Mouse (Mus musculus): ENCODE results near the gene Mutyh.

The Mutyh gene

DNA sequence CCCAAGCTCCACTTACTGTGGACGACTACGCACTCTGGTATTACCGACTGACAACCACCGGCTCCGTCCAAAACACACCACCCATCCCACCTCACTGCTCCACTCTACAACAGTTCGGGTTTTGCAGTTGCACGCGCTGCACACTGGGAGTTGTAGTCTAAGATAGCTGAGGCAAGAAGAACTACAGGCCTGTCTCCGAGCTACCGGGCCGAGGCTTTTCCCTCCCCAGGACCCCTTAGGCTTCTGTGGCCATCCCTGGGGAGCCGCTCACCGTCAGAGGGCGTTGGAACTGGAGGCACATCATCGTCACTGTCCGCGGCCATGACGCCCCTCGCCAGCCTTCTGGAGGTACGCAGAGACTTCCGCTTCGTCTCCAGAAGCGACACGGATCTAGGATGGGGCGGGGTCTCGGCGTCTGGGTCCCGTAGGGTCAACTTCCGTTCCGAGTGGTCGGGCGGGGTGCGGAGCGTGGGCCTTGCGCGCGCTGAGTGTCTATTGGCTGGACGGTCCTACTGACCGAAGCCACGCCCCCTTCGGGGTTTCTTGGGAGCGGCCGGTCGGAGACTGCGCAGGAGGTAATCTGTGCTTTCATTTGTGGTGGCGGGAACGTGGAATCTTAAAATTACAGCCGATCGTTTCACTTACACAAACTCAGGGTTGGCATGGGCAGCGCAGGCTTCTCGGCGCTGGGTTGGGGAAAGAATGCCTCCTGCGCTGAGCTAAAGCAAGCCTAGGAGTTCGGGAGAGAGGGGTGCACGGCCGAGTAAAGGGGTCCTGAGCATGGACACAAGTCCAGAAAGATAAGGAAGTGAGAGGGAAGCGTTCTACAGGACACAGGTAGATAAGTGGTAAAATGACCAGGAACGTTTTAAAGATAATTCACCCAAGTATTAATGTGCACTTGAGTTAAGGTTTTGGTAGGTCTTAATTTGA, at the start of gene Mutyh, which contains the start of gene Toe1:
Mutyh (plus strand) TSS at position 527 of the 933 bp plus-strand sequence.
Toe1 (minus strand) TSS at position 444 of the 933 bp plus-strand sequence.
- peak; percentile 91 for DNase-seq (ENCODE audit: low spot score)

DNA sequence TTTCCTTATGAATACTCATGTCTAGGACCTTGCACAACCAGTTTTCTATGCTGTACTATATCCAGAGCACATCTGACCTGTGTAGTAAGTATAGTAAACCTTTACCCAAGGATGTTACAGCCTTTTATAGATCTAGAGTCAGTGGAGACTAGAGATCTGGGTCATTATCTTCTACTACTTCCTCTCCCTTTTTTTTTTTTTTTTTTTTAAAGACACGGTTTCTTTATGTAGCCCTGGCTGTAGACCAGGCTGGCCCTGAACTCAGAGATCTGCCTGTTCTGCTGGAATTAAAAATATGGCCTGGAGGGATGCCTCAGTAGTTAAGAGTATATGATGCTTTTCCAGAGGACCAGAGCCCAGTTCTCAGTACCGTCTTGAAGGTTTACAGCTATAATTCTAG, 45.6 kb upstream of the Mutyh start:
- DNase-seq (ENCODE audit: low spot score), result no peak

DNA sequence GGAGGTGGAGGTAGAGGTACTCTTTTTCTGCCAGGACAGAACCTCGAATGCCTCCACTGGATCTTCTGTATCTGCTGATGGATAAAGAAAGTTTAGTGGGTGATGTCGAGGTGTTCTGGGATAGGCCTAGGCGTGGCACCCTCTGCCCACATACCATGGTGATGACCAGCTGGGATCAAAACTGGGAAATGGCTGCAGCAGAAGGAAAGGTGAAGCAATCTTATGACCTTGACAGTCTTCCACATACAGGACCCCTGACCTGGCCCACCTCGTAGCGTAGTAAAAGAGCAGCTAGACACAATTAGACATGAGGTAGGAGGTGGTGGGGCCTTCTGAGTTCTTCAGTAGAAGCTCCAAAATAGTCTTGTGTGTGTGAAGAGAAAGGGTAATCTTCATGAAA, 43.5 kb upstream of the Mutyh start:
- no peak for DNase-seq (ENCODE audit: low spot score)

DNA sequence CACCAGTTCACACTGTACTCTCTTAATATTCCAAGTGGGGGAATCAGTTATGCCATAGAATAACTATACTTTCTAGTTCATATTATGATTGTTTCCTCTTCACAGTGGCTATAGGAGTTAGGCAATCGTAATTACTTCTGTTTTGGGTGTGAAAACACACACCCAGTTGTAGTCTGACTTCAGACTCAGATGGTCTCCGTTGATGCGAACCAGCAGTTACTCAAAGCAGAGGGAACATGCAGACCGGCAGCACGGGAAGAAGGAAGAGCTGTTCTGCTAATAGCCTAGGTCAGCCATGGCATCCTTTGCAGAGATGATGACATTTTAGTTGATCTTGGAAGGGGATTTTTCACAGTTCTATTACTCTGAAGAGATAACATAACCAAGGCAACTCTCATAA, 39.0 kb upstream of the Mutyh start:
- DNase-seq (ENCODE audit: low spot score), result no peak

DNA sequence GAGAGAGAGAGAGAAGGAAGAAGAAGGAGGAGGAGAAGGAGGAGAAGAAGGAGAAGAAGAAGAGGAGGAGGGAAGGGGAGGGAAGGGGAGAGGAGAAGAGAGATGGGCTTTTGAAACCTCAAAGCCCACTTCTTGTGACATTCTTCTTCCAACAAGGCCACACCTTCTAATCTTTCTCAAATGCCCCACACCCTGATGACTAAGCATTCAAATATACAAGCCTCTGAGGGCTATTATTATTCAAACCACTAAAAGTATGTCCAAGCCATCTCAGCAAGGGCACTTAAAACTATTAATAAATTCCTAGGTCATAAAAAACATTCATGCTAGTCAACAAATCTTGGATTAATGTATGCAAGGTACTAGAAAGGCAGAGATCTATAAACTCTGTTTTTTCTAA, 38.5 kb upstream of the Mutyh start:
- DNase-seq (ENCODE audit: low spot score), result no peak

DNA sequence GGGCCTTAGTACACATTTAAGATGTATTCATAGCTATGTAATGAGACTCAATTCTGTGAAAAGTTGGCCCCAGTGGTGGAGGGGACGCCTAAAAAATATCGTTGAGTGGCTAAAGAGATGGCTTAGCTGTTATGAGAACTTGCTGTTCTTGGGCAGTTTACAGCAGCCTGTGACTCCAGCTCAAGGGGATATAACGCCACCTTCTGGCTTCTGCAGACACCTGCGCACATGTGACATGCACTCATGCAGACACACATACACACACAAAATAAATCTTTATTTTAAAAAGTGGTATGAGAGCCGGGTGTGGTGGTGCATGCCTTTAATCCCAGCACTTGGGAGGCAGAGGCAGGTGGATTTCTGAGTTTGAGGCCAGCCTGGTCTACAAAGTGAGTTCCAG, 31.1 kb upstream of the Mutyh start:
- no peak for DNase-seq (ENCODE audit: low spot score)

DNA sequence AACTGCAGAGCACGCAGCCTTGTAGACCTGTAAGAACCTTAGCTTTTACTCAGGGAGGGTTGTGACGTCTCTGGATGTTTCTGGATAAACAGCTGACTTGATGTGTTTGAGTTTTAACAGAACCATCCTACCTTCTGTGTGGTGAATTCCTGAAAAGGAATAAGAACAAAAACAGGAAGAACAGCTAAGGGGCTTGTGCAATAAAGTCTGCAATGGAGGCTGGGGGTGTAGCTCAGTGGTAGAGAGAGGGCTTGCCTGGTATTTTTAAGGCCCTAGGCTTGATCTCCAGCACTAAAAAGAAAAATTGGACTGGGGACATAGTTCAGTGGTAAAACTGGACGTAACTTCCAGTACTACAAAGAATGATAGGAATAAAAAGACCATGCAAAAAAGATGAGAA, 30.4 kb upstream of the Mutyh start:
- no peak for DNase-seq (ENCODE audit: low spot score)

DNA sequence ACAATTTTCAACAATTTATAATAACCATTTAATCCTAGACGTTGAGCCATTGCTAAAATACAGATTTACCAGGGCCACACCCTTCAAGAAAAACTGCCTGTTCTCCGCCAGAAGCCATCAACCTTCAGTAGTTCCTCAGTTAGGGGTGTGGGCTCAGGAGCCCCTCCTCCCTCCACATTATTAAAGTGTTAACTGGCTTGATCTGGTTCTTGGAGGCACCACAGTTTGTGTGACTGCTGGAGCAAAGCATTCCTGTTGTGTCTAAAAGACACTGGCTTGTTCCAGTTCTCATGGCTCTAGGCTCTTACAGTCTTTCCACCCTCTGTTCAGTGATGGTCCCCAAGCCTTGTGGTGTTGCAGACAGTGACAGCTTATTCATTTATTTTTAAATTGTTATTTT, 27.0 kb upstream of the Mutyh start:
- DNase-seq (ENCODE audit: low spot score), result no peak

DNA sequence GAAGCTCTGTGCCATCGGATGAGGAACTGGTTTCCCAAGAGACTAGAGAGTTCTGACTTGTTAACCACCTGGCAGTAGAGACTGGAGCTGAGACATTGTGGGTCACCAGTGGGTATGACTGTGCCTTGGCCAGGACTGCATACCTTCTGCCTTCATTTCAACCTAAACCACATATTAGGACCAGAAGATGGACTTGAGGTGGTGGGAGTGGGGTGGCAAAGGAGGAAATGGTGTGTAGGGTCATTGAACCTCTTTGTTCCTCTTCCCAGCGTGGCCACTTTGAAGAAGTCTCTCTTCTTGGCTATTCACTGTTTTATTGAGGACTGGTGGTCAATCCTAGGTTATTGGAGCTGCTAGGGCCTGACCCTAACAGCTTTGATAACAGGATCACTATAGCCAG, 26.2 kb upstream of the Mutyh start:
- DNase-seq (ENCODE audit: low spot score), result no peak

DNA sequence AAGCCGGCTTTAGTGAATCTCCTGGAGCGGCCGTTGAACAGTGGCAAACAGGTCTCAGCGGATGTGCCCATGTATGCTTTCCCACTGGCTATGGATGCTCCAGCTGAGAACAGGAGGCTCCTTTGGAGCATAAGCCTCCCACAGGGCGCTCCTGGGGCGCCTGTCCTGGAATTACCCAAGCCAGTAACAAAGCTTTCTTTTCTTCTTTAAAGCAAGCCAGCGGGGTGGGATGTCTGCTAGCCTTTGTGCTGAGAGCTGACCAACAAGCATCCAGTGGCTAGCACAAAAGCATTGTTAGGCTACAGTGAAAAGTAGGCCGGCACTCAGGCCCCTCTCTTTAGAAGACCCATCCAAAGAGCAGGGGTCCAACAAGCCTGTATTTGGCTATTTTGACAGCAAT, 25.4 kb upstream of the Mutyh start:
- no peak for DNase-seq (ENCODE audit: low spot score)

DNA sequence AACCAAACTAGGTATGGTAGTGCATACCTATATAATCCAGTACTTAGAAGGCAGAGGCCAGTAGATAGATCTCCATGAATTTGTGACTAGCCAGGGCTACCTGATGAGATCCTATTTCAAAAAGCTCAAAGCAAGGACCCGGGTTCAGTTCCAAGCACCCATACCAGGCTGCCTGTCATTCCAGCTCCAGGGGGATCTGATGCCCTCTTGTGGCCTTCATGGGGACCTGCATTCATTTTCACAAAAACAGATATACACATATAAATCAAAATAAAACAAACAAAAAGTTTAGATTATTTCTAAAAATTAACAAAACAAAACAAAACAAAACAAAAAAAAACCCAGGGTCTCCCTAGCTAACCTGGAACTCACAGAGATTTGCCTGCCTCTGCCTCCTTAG, 20.9 kb upstream of the Mutyh start:
- DNase-seq (ENCODE audit: low spot score), result no peak

DNA sequence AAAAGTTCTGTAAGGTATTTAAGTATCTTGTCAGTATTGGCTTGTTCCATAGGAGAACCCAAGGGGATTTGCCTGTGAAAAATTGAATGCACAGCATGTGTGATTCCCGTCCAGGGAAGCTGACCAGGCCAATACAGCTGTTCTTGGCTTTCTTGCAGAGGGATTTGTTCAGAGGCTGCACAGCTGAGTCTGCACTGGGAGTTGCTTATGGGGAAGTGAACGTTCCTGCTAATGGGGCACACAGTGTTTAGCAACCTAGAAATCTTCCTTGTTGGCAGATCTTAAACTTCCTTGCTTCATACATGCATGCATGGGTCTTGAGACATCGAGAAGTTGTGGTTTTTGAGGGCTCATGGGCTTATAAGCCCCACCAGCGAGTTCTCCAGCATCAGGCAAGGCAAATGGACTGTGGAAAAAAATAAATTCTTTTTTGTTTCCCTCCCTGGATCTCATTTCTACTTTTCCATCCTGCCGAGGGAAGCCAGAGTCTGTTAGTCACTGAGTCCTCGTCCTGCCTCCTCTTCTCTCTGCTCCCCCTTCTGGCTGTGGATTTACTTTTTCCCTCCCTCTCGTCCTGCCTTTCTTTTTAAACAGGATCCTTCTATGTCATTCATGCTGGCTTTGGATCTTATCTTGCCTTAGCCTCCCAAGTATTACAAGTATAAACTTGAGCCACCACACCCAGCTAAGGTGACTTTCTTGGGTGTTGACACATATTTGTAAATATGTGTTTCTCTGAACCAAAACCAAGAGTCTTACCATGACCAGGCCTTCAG, 19.4 kb upstream of the Mutyh start:
- no peak for DNase-seq (ENCODE audit: low spot score)

DNA sequence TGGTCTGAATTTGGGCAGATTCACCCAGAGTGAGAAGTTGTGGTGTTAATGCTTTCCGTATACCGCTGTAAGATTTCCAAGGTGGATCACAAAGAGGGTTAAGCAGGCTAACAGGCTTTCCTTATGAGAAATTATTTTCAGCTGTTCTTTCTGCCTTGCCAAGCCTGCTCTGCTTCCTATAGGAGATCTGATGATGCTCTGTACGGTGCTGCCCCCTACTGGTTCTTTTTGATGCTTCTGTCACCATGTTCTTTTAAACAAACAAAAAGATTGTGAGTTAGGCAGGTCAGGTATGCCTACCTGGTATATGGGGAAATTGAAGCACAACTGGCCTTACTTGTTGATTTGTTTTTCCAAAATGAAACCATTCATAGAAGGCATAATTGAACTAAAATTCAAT, 18.6 kb upstream of the Mutyh start:
- DNase-seq (ENCODE audit: low spot score), result peak; percentile 48

DNA sequence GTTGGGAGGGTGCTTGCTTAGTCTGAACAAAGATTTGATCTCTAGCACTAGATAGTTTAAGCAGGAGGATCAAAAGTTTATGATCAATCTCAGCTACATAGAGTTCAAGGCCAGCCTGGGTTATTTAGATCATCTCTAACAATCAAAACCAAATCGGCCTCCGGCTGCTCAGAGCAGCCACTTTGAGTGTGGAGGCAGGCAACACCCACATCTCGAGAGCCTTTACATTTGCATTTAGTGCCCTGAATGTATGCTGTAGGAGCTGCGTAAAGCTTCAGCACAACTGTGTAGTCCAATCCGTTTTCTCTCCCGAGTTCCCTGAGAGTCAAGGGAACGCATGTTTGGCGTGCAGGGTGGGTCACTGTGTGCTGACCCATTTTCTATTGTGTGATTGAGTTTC, 15.1 kb upstream of the Mutyh start:
- DNase-seq (ENCODE audit: low spot score), result no peak

DNA sequence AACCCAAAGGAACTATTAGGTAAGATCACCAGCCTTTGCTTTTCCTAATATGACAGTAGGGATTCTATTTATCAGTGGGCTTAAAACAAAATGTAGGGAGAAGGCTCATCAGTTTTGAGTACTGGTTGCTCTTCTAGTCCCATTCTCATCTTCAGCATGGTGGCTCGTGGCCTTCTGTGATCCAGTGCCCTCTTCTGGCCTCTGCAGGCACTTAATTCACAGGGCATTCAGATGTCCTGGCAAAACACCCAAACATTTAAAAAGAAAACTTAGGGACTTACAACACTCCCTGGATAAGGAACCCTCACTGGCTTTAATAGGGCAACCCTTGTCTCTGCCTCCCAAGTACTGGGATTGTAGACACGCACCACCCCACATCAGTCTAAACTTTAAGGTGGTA, 13.2 kb upstream of the Mutyh start:
- DNase-seq (ENCODE audit: low spot score), result no peak

DNA sequence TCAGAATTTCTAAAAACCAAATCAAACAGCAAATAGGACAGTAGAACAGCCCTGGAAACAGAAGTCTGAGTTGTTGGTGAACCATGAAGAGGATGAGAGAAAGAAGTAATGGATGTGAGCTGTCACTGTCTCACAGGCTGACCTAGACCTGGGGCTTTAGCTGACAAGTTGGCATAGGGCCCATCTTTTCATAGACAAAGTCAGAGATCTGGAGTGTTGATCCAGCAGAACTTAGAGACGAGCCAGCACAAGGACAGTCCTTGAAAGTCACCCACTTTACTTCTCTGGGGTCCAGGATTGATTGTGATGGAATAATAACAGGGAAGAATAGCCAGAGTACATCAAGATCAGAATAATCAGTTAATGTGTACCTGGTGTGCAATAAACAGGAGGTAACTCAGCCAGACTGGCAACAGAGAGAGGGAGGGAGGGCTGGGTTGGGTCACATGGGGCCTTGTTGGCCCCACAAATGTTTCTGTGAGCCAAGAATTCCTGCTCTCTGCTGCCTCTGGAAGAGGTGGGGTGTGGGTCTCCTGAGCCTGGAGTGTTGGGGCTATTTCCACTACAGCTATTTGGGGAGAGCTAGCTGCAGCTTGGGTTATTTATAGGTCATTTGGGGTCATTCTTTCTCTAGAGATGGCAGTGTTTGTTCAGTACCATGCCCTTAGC, 10.9 kb upstream of the Mutyh start:
- no peak for DNase-seq (ENCODE audit: low spot score)

DNA sequence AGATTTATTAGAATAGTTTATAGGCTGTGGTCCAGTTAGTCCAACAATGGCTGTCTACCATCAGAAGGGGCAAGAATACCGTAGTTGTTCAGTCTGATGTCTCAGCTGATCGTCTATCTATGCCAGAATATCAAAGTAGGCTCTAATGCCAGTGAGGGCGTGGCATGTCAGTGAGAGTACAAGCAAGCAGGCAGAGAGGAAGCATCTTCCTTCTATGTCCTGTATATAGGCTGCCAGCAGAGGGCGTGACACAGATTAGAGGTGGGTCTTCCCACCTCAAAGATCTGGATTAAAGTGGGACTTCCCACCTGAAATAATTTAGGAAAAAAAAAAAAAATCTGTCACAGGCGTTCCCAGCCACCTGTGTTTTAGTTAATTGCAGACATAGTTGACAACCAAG, 7.6 kb upstream of the Mutyh start:
- DNase-seq (ENCODE audit: low spot score), result no peak

DNA sequence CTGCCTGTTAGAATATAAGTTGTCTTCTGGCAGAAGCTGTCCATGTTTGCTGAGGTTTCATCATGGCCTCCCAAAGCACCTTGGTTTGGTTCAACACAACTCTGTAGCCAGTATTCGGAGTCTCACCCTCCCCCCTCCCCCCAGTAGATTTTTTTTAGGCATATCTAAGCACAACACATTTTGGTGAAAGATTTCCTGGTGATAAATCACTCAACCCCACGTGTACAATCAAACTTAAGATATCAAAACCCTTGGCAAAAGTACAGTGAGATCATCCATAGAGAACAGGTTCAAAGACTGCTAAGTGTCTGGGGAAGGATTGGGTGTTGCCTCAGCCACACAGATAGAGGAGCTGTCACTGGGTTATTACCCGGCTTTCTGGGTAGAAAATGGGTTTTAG, 3.5 kb downstream of the Mutyh start:
- DNase-seq (ENCODE audit: low spot score), result no peak

DNA sequence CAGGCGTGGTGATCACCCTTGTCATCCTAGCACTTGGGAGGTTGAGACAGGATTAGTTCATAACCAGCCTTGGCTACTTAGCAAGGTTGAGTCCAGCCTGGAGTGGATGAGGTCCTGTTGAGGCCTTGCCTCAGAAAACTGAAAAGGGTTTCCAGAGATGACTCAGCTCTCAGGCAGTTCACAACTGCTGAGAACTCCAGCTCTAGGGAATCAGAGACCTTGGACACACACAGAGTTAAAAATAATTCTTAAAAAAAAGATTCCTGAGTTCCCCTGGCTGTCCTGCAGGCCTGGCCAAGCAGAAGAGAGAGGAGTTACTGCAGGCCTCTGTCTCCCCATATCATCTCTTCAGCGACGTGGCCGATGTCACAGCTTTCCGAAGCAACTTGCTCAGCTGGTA, 7.8 kb downstream of the Mutyh start:
- no peak for DNase-seq (ENCODE audit: low spot score)

DNA sequence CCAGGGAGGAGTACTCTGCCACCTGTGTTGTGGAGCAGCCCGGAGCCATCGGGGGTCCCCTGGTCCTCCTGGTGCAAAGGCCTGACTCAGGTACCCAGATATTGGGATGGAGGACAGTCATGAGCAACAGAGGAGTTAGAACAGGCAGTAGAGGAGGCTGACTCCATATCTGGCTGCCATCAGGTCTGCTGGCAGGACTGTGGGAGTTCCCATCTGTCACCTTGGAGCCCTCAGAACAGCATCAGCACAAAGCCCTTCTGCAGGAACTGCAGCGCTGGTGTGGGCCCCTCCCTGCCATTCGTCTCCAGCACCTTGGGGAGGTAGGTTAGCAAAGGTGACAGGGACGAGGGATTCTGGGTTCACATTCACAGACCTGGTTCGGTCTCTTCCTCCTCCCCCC, 10.0 kb downstream of the Mutyh start:
- DNase-seq (ENCODE audit: low spot score), result no peak

DNA sequence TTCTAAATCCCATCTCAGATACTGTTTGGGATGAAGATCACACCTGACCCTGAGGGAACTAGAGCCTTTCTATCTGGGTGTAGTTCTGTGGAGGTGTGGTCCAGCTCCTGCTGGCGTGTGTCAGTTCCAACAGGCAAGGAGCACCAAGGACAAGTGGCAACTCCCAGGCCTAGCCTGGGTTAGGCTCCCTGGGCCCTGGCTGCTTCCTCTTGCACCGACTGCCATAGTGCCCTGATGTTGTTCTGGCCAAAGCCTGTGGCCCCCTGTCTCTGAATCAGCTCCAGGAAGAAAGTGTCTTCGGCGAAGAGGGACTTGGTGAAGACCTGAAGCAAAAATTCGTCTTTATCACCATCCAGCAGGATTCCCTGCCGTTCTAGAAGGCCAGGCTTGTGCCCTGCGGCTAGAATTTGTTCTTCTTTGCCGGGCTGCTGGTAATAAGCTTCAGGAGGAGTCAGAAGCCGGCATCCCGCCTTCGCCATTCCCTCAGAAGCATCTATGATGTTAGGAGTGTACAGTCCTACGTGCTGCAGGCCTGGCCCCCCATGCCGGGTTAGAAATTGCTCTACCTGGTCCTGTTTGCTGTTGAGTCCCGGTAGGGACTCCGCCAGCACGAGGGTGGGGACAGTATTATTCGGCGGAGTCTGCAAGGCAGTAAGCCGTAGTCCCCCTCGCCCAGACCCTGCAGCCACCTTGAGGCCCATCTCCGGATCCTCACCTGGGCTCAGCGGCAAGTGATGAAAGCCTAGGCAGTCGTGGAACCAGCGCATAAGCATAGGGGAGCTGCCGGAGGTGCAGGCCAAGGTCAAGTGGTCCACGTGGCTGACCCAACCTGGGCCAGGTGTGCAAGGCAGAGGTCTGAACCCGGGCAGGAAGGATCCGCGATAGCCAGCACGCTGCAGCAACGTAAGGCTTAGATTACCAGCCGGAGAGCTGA, 12.7 kb downstream of the Mutyh start:
- no peak for DNase-seq (ENCODE audit: low spot score)
